Mouse (Mus musculus) urinary bladder, postnatal 36 days (tissue): ENCODE results near the gene Epb41.

Experiments
- DNase-seq, 2 experiments: peaks; one replicate each; pipeline ENCODE4 v3.0.0; 2022; ENCODE audit warnings: low spot score in 2 of 2, mixed read lengths in 1 of 2

Epb41 gene

DNA sequence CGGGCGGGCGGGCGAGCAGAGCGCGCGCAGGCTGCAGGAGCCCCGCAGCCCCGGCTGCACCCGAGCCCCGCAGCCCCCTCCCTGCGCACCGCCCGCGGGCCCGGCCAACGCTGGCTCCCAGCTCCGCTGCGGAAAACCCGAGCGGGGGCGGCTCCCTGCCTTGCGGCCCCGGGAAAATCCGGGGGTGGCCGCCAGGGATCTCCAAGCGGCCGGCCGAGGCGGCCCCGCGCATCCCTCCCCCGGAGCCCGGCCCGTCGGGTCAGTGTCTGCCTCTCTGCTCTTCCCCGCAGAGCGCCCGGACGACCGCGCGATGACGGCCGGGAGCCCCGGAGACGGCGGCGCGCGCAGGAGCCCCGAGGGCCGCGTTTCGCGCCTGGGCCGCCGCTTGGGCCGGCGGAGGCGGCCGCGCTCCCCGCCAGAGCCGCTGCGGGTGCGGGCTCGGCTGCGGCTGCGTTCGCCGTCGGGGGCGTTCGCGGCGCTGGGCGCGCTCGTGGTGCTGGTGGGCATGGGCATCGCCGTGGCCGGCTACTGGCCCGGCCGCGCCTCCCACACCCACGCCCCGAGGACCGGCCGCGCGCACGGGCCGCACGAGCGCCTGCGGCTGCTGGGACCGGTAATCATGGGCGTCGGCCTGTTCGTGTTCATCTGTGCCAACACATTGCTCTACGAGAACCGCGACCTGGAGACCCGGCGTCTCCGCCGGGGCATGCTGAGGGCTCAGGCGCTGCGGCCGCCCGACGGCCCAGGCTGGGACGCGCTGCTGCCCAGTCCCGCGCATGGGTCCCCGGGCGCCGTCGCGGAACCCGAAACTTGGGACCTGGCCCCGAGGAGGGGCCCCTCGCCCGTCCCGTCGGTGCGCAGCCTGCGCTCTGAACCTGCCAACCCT, 153.4 kb downstream of the Epb41 start, which contains the start of gene Tmem200b:
Gene Tmem200b (plus strand): TSS at position 311 of the 886 bp plus-strand sequence.
- no peak for DNase-seq

- DNase-seq, result peak; percentile 39 to 42
Measured at GRCm38 (mm10) chr4:131920595-131921351, 154.3 kb downstream of the Epb41 start.

DNA sequence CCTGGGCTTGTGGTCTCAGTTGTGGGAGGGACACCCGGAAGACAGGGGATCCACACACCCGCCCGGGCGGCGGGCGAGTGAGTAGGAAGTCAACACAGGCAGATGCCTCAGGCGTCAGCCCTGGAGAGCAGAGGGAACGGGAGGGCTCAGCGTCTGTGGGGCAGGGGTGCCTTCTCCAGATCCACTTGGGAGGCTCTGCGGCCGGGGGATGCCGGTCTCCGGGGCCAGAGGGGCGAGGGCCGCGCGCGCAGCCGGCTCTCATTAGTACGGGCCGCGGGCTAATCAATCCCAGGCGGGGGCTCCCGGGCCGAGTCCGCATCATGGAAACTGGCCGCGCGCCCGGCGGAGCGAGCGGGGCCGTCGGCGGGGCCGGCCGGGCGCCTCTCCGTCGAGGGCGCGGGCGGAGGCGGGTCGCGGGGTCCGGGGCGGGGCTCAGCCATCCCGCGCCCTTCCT, 155.0 kb downstream of the Epb41 start:
- peak in 1 of 2 experiments; percentile 46 for DNase-seq

- DNase-seq, result no peak
Measured at GRCm38 (mm10) chr4:131919506-131920140, 155.5 kb downstream of the Epb41 start.

- DNase-seq, result no peak
Measured at GRCm38 (mm10) chr4:131918711-131919500, 156.2 kb downstream of the Epb41 start.

- DNase-seq, result no peak
Measured at GRCm38 (mm10) chr4:131918026-131918533, 157.0 kb downstream of the Epb41 start.

- DNase-seq, result no peak
Measured at GRCm38 (mm10) chr4:131917010-131917555, 158.0 kb downstream of the Epb41 start.

DNA sequence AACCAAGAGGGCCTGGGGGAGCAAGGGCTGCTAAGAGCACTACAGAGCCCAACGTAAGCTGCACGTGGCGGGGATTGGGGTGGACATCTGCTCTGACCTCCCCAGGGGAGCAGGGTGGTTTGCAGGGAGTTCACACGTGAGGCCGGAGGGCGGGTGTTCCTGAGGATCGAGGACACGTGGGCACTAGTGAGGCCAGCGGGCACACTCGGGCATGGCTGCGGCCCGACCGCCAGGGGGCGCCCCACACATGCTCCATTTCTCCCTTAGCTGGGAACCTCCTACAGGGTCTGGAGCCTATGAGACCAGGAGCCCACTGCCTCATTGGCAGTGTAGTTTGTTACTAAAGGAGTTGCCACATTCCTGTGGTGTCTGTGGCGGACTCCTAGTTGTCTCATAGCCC, 158.7 kb downstream of the Epb41 start:
- DNase-seq, result peak; percentile 73 to 78

- no peak for DNase-seq
Measured at GRCm38 (mm10) chr4:131915821-131916328, 159.2 kb downstream of the Epb41 start.

DNA sequence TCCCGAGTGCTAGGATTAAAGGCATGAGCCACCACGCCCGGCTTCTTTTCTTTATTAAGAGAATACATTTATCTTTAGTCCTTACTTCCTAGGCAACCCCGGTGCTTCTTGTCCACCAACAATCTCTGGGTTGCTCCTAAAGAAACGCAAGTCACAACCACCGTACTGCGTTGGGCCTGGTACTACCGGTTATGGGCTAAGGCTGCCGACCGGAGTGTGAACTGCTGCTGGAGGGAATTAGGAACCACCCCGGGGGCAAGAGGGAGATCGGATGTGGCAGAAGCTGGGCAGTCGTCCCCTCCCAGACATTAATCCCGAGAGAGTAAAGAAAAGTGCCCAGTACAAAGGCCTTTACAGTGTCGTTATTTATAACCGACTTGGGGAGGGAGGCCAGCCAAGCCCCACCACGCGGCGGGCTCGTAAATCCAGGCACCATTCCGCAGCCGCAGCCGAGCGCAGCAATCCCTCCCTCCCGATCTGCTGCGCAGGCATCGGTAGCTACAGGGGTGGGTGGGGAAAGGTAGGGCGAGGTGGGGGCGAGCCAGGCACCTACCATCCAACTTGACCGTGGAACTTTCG, 160.1 kb downstream of the Epb41 start:
- DNase-seq, result no peak

GRCm38 (mm10) chr4:131914046-131914643, 161.0 kb downstream of the Epb41 start:
- DNase-seq, result no peak

DNA sequence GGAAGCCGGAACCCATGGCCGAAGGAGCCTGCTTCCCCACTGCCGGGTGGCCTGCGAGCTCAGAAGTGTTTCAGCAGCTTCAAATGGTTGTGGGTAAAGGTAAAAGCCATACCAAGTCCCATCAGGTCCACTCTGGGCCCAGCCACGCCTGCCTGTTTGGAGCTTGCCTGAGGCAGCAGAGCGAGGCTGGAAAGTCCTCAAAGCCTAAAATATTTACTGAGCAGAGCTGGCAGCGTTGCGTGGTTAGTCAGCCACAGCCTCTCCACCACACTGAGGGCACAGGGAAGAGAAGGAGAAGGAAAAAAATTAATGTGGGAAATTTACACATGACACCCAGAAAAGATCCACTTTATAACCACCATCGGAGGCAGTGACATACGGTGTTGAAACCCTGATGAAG, 161.6 kb downstream of the Epb41 start:
- DNase-seq, result no peak

DNA sequence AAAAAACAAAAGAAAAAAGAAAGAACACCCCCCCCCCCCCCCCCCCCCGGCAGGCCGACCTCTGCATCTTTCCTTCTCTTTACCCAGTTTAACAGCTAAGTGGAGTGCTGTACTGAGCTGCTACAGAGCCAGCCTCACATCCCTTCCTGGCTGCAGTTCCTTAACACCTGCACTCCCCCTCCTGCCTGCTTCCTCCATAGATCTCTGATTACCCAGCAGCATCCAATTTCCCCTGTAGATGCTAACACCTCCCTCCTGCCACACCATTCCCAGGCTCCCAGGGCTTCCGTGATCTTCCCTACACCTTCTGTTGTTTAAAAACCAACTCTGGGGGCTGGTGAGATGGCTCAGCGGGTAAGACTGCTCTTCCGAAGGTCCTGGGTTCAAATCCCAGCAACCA, 163.6 kb downstream of the Epb41 start:
- no peak for DNase-seq

DNA sequence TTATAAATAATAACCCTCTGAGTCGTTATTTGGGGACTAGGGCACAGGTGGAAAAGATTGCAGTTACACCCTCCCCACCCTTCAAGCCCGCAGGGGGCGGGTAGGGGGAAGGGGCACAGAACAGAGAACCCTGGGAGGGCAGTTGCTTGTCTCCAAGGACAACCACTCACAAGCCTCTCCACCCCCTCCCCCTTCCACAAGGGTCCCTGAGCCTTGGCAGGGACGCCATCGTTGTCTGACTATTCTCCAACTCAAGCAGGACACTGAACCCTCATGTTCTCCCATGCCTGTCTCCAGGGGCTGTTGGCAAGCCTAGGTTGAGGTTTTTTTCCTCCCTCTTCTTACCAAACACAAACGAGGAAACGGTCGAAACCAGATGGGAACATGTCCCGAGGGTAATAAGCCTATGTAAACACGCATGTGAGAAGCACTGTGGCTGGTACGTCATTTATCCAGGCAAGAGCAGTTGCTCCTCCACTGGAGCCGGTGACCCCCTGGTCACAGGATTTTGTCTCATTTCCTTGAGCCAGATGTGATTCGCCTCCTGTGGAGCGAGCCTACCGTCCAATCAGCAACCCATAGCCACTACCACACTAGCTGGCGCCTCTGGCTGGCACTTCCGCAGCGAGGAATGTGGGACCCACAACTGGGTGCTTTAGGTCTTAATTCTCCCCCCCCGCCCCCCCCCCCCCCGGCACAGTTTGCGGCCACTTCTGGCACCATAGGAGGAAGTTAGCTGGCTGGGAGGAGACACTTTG, 164.7 kb downstream of the Epb41 start:
- DNase-seq, result no peak

DNA sequence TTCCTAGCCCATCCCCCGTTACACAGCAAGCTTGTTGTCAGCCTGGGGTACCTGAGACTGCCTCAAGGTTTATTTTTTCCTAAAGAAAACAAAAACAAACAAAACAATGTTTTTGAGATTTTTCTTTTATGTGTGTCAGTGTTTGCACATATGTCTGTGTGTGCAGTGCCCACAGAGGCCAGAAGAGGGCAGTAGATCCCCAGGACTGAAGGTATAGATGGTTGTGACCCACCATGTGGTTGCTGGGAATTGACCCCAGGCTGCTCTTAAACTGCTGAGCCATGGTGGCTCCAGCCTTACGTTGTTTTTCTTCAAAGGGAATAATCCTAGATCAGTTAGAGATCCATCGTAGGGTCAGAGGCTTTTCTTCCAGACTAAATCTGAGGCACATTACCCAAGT, 167.2 kb downstream of the Epb41 start:
- DNase-seq, result no peak

- no peak for DNase-seq
Measured at GRCm38 (mm10) chr4:131906423-131906822, 168.7 kb downstream of the Epb41 start.

DNA sequence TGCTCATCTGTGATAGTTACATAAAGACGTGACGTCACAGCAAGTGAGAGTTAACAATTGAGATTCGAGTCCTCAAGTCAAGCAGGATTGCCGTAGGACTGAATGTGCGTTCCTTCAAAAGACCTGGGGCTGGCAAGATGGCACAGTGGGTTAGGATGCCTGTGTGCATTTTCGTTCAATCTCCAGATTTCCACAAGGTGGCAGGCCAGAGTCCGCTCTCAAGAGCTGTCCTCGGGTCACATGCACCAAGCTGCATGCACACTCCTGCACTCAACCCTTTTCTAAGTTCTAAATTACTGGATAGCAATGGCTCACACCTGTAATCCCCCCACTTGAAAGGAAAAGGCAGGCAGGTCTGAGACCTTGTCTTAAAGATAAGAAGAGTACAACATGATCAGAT, 170.6 kb downstream of the Epb41 start:
- no peak for DNase-seq

DNA sequence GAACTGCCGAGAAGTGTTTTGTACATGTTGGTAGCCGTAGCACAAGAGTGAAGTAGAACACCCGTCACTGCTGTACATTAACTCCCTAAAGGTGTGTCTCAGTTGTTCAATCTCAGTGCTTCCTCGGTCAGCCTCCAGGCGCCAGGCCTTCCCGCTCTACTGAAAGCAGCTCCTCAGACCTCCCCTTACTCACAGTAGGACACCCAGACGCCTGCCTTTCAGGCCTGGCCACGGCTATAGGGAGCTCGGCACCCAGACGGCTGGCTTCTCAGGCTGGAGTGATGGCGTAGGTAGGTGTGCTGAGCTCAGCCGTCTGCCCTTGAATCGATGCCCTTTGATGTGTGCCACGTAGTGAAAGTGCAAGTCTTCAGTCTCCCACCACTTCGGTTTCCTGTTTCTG, 174.0 kb downstream of the Epb41 start:
- no peak for DNase-seq

GRCm38 (mm10) chr4:131899180-131899554, 176.0 kb downstream of the Epb41 start:
- DNase-seq, result no peak
